Mouse (Mus musculus) cerebellum, postnatal 14 days (tissue): ENCODE measurements around the gene Macrod2.

Experiments used
- DNase-seq, 2 experiments: peaks; one replicate each; pipeline ENCODE4 v3.0.0; 2021; ENCODE audit warnings: mixed read lengths in 2 of 2

Macrod2 gene

GRCm38 (mm10) chr2:140913679-140914412 lies 518.7 kb downstream of the Macrod2 start:
- peak in 1 of 2 experiments; percentile 27 for DNase-seq

DNA sequence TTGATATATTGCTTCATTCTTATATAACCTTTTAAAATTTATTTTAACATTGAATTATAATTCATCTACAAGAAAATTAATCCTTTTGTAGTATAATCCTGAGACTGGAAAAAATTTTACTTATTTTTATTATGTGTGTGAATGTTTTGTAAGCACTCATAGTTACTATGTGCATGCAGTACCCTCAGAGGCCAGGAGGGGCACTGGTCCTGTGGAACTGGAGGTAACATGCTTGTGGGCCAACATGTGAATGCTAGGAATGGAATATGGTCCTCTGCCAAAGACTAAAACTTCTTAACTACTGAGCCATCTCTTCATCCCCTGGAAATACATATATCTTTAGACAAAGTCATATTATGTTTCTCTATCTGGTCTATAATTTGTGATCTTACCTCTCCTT lies 531.8 kb downstream of the Macrod2 start:
- DNase-seq = peak in 1 of 2 experiments; percentile 33

DNA sequence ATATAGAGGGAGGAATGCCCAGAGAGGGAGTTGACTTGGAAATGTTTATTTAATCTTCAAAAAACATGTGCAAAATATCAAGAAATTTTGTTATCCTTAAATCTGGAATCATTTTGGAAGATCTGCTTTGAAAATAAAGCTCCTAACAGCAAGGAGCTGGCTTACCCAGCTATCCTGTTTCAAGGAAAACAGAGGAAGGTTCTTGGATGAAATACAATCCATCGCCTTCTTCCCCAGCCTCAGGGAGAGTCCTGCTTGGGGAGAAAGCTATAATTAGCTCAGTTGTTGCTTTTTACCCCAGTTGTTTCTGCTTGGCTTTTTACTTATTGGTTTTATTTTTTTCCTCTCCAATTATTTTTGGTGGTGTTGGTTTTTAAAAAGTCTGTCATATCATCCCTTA lies 539.4 kb downstream of the Macrod2 start:
- no peak for DNase-seq

DNA sequence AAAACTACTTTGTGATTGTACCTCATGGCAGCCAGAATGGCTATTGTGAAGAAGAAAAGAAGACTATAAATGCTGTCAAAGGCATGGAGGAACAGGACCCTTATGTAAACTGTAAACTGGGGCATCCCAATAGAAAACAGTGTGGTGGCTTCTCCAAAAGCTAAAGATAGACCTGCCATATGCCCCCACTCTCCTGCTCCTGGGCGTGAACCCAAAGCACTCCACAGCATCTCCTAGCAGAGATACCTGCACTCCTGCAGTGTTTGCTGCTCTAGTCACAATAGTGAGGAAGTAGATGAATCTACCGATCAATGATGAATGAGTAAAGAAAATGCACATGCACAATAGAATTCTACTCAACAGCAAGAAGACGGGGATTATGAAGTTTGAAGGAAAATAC lies 554.4 kb downstream of the Macrod2 start:
- DNase-seq = peak; percentile 78

DNA sequence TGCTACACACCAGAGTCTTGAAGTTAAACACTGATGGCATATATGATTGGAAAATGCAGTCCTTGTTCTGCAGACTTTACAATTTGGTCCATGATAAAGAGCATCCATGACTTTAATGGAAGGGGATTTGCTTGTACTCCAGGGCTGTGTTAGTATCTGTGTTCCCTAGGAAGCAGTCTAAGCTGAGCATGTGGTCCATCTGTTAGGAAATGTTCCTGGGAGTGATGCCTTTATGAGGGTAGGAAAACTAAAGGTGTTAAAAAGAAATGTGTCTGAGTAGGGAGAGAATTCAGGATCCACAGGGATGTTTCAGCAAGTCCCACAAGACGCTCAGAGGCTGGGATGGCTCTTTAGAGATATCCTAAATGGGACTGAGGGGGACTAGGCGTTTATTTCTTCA lies 564.1 kb downstream of the Macrod2 start:
- peak in 1 of 2 experiments; percentile 19 for DNase-seq

DNA sequence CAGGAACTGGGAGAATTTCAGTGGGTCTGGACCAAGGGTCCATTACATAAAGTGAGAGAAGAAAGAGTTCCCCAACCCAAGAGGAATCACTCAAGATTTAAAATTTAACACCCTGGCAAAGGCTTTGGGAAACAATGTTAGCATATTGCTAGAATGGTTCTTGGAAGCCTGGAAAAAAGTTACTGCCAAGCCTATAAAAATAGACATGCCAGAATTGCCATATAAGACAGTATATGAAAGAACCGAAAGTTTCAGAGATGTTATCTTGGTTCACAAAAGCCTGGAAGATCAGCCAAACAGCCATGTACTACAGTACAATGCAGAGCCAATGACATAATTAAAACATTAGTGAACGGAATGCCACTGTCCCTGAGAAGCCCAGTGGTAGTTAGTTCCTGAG lies 575.1 kb downstream of the Macrod2 start:
- DNase-seq = no peak

DNA sequence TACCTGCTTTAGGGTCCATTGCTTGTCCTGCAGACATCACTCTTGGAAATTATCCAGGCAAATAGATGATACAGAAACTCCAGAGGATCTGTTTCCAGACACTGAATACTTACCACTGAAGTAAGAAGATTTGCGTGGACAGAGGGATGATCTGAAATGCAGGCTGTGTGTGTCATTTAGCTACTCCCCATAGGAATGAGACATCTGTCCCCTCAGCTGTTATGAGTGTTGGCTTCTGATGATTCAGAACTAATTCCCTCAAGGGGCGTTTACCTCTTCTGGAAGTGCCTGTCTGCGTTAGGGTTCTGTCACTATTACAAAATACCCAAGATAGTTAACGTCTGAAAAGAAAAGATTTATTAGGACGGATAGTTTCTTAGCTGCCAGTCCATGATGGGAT lies 576.7 kb downstream of the Macrod2 start:
- no peak for DNase-seq

- DNase-seq = no peak
These were observed 590.7 kb downstream of the Macrod2 start for GRCm38 (mm10) chr2:140985670-140986372.

GRCm38 (mm10) chr2:141003846-141004245 lies 608.7 kb downstream of the Macrod2 start:
- DNase-seq = no peak

GRCm38 (mm10) chr2:141004326-141004725 lies 609.2 kb downstream of the Macrod2 start:
- no peak for DNase-seq

DNA sequence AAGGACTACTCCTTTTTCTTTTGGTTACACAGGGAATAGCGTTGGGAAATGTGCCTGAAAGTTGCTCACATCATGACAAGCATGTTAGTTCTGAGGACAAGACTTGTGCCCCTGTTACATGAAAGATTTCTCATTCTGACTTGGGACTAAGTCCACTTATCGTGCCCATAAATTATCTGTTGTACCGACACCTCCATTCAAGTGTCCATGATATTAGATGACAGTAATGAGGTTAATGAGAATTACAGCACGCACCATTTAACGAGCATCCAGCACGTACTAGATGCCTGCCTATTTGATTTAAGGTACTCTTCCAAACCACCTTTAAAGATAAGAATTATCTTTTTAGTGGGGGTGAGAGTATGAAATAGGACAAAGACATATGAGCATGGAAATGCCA lies 610.5 kb downstream of the Macrod2 start:
- no peak for DNase-seq

DNA sequence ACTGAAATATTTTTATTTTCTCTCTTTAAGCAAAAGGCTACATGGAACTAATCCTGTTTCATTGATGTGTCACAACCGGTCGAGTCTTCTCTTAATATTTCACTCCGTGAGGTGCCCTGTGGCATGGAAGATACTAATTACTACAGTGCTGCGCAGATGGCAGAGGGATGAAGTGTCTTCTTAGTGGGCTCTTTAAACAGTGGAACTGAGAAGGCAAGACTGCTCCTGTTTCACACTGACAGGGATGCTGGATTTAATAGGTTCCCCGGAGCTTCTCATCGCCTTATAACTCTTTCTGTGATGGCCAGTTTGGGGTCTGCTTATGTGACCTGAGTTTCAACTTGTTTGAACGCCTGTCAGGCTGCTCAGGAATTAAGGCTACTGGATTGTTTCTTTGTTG lies 612.6 kb downstream of the Macrod2 start:
- no peak for DNase-seq

- DNase-seq = no peak
These were observed 613.3 kb downstream of the Macrod2 start for GRCm38 (mm10) chr2:141008458-141008857.

- DNase-seq = peak; percentile 50 to 61
These were observed 618.5 kb downstream of the Macrod2 start for GRCm38 (mm10) chr2:141013443-141014165.

GRCm38 (mm10) chr2:141022971-141023370 lies 627.9 kb downstream of the Macrod2 start:
- DNase-seq = peak; percentile 11 to 38

- no peak for DNase-seq
These were observed 628.8 kb downstream of the Macrod2 start for GRCm38 (mm10) chr2:141023916-141024315.

DNA sequence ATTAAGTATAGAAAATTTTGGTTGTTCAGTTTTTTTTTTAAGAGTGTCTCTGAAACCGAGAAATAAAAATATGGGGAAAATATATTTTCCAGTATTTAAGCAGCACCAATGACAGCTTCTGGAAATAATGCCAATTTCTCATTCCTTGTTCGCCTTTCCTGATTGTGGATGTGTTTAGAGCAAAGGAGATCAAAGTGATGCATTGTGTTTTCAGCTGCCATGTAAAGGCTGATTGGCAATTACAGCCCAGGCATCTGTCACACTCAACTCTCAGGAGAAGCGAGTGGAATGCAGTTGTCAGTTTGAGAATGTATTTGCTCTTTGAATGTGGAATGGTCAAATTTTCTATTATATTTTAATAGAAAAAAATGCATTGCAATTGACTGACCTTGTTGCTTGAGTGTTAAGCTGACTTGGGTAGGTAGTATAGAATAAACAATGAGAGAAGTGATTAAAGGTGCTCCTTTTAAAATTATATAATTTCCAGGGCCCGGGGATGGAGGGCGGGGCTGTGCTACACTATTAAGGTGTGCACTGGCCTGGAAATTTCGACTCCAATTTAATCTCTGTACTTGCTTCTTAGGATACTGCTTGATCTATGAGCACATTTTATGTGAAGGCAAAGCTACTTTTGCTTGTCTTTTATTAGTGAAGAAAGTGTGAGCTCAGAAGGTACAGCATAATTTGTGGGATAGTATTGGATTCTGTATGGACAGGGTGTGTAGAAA lies 629.4 kb downstream of the Macrod2 start:
- DNase-seq = no peak

- DNase-seq = peak in 1 of 2 experiments; percentile 3
These were observed 661.8 kb downstream of the Macrod2 start for GRCm38 (mm10) chr2:141056685-141057454.

DNA sequence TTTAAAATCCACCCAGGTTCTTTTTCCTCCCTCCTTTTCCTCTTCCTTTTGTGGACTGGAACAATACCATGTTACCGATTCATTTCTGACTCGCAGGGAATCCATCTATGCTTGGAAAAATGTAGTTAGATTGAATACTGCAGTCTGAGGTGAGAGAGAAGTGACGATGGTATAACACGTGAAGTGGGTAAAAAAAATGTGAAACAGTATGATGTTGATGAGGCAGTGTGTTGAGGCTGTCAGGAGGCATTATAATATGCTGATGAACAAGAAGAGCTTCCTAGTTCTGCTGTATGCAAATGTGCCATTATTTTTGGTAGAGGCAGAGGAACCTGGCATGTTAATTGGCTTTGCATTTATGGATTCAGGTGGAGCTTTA lies 662.3 kb downstream of the Macrod2 start:
- no peak for DNase-seq

GRCm38 (mm10) chr2:141073981-141074855 lies 679.1 kb downstream of the Macrod2 start:
- DNase-seq = no peak

- peak; percentile 6 to 9 for DNase-seq
These were observed 683.1 kb downstream of the Macrod2 start for GRCm38 (mm10) chr2:141078221-141078620.
